Mouse (Mus musculus): Measurements from ENCODE around the gene Nphp1. TPM values are rescaled to one million over a fixed set of nuclear protein-coding genes. Genes with fewer than 3 reads are reported as not detected.

Gene Nphp1
- polyA plus RNA-seq (2012; ENCODE audit: low replicate concordance): 0.26 and 0.51 TPM in 2 replicates

GRCm38 (mm10) chr2:127788440-127789116 lies at the start of gene Nphp1:
TSS of gene Nphp1 (minus strand) at chr2:127788897.

GRCm38 (mm10) chr2:127831401-127832102 lies 42.9 kb upstream of the Nphp1 start, which contains the start of gene Bub1:
TSS of gene Bub1 (minus strand) at chr2:127831865.

GRCm38 (mm10) chr2:127791919-127792603 lies 3.4 kb upstream of the Nphp1 start, which contains the start of gene Mtln:
TSS of gene Mtln (minus strand) at chr2:127792488.

GRCm38 (mm10) chr2:127729671-127730070 lies 59.0 kb downstream of the Nphp1 start, which contains the start of gene Mall:
TSS of gene Mall (minus strand) at chr2:127729932.

Other genes with a start within 250 kb of the Nphp1 start
- not detected in 2 replicates for gene Prom2, start 247.4 kb downstream of the Nphp1 start, polyA plus RNA-seq (2012; ENCODE audit: low replicate concordance)
- 0.35 and 0.43 TPM in 2 replicates for gene Zfp661, start 201.8 kb downstream of the Nphp1 start, polyA plus RNA-seq (2012; ENCODE audit: low replicate concordance)
- gene Mrps5, start 201.7 kb downstream of the Nphp1 start, polyA plus RNA-seq (2012; ENCODE audit: low replicate concordance): 58.9 and 78.2 TPM in 2 replicates
- gene Mal, start 132.2 kb downstream of the Nphp1 start, polyA plus RNA-seq (2012; ENCODE audit: low replicate concordance): 0.13 TPM in 1 of 2 replicates, not detected in the other
- gene Mall, start 59.0 kb downstream of the Nphp1 start, polyA plus RNA-seq (2012; ENCODE audit: low replicate concordance): 0.07 TPM in 1 of 2 replicates, not detected in the other
- 66.1 and 67.2 TPM in 2 replicates for gene Mtln, start 3.6 kb upstream of the Nphp1 start, polyA plus RNA-seq (2012; ENCODE audit: low replicate concordance)
- 0.92 and 2.5 TPM in 2 replicates for gene Bub1, start 43.0 kb upstream of the Nphp1 start, polyA plus RNA-seq (2012; ENCODE audit: low replicate concordance)
- not detected in 2 replicates for gene Acoxl, start 50.0 kb upstream of the Nphp1 start, polyA plus RNA-seq (2012; ENCODE audit: low replicate concordance)